Mouse (Mus musculus) heart, adult 2 months (tissue): ENCODE measurements around the gene Arl3. TPM values are rescaled to one million over a fixed set of nuclear protein-coding genes. Genes with fewer than 3 reads are reported as not detected.

Experiments
- DNase-seq, 2 experiments: peaks; one replicate each; pipeline ENCODE4 v3.0.0; 2021
- H3K27ac ChIP-seq: fragments of 200-600 bp; 2 replicates; pipeline ENCODE4 v1.8.1; 2022
- H3K27me3 ChIP-seq: fragments of 200-500 bp; 2 replicates; pipeline ENCODE4 v1.6.1; 2012; ENCODE audit warnings: mild to moderate bottlenecking, low read length, inconsistent platforms, mixed read lengths; ENCODE audit not compliant: control insufficient read depth, insufficient read depth
- H3K36me3 ChIP-seq: fragments of 200-500 bp; 2 replicates; pipeline ENCODE4 v1.6.1; 2012; ENCODE audit warnings: low read length, inconsistent platforms; ENCODE audit not compliant: control insufficient read depth, insufficient read depth
- H3K4me1 ChIP-seq: fragments of 200-500 bp; 2 replicates; pipeline ENCODE4 v1.6.1; 2011; ENCODE audit warnings: low read length; ENCODE audit not compliant: control insufficient read depth, insufficient read depth
- H3K4me3 ChIP-seq: fragments of 200-600 bp; 2 replicates; pipeline ENCODE4 v1.8.1; 2022
- H3K79me2 ChIP-seq: fragments of 200-500 bp; replicated peaks from 2 replicates; pipeline ENCODE4 v1.6.1; 2012; ENCODE audit warnings: mild to moderate bottlenecking, inconsistent platforms, low read length, moderate library complexity, mixed read lengths; ENCODE audit not compliant: control insufficient read depth, insufficient read depth
- H3K9ac ChIP-seq: fragments of 200-500 bp; 2 replicates; pipeline ENCODE4 v1.6.1; 2012; ENCODE audit warnings: low read depth, mild to moderate bottlenecking, control low read depth, inconsistent platforms, low read length, mixed read lengths
- CTCF ChIP-seq: fragments of 200-600 bp; IDR thresholded peaks from 2 replicates; pipeline ENCODE4 v1.8.1; 2022; ENCODE audit warnings: antibody characterized with exemption, mild to moderate bottlenecking, moderate library complexity
- EP300 ChIP-seq: fragments of 200-500 bp; IDR thresholded peaks from 2 replicates; pipeline ENCODE4 v1.6.1; 2011; ENCODE audit warnings: low read depth, low read length, control low read depth; ENCODE audit not compliant: insufficient read depth
- POLR2A ChIP-seq: fragments of 200-500 bp; IDR thresholded peaks from 2 replicates; pipeline ENCODE4 v1.6.1; 2011; ENCODE audit warnings: mild to moderate bottlenecking, low read depth, low read length, control low read depth; ENCODE audit not compliant: insufficient read depth
- WGBS: fragments of 180-500 bp; shearing (Covaris S2); methylation state at CpG from one replicate; pipeline ENCODE4 v1.1.7; 2018; 5-methylcytosine and 5-hydroxymethylcytosine counted together
- intact Hi-C: fragments of 180-260 bp; cut with DNase I; formaldehyde crosslinking; loops from one replicate; pipeline ENCODE4 v1.15.1; 2025
- polyA plus RNA-seq: library from polyadenylated mRNA; depleted of rRNA; stranded (reverse); fragments of >200 nt; gene quantifications from 2 replicates; pipeline ENCODE4 v1.2.3, GENCODE M21; 2012
- total RNA-seq, 2 experiments: library from RNA; stranded (reverse); gene quantifications; 2 replicates each; pipeline ENCODE4 v1.2.3; 2021

The Arl3 gene
- total and polyA plus RNA-seq, 3 experiments = 36.1 to 43.4 (median 38.3) TPM

GRCm38 (mm10) chr19:46511263-46511662, 61.7 kb downstream of the Arl3 start:
- Histone ChIP-seq H3K4me3 (no peak overlapping the region), H3K36me3 (peaks cover 47% of the 10 kb centered on the region), H3K9ac (no peak overlapping the region), H3K27ac (peak overlapping the region; percentile 44), H3K79me2 (peaks cover 16% of the 10 kb centered on the region), H3K27me3 (no peaks in the 10 kb centered on the region), H3K4me1 (peaks cover 43% of the 10 kb centered on the region)
- whole genome bisulfite sequencing = 31% methylated on average over 10 of the region's 10 CpGs
- peak; percentile 49; the same call in 1 of the 2 replicates for TF ChIP-seq EP300
- TF ChIP-seq CTCF = no peak
- TF ChIP-seq POLR2A = no peak
- intact Hi-C loops = no loop called here
- peak; percentile 56 to 76 for DNase-seq

GRCm38 (mm10) chr19:46510824-46511223, 62.2 kb downstream of the Arl3 start:
- Histone ChIP-seq H3K79me2 (peaks cover 16% of the 10 kb centered on the region), H3K9ac (no peak overlapping the region), H3K4me1 (peaks cover 46% of the 10 kb centered on the region), H3K27me3 (no peaks in the 10 kb centered on the region), H3K4me3 (no peak overlapping the region), H3K36me3 (peaks cover 48% of the 10 kb centered on the region), H3K27ac (peak overlapping the region; percentile 44)
- intact Hi-C loops = no loop called here
- DNase-seq = no peak
- peak; percentile 69 for TF ChIP-seq CTCF
- no peak for TF ChIP-seq POLR2A
- TF ChIP-seq EP300 = 0 out of 2 replicates have a peak, but pooled peaks have one; percentile 27
- 20% methylated on average over 3 of the region's 3 CpGs for WGBS

GRCm38 (mm10) chr19:46510401-46510800, 62.6 kb downstream of the Arl3 start:
- intact Hi-C loops = no loop called here
- H3K4me3 ChIP-seq = no peak overlapping the region
- H3K79me2 ChIP-seq = peaks cover 19% of the 10 kb centered on the region
- peaks cover 52% of the 10 kb centered on the region for H3K36me3 ChIP-seq
- WGBS = 11% methylated on average over 5 of the region's 5 CpGs
- H3K27ac ChIP-seq = peak overlapping the region; percentile 44
- no peak overlapping the region for H3K9ac ChIP-seq
- DNase-seq = no peak
- H3K4me1 ChIP-seq = peaks cover 49% of the 10 kb centered on the region
- no peak for TF ChIP-seq CTCF
- no peak for TF ChIP-seq EP300
- TF ChIP-seq POLR2A = no peak
- no peaks in the 10 kb centered on the region for H3K27me3 ChIP-seq

- Histone ChIP-seq H3K4me1 (peaks cover 55% of the 10 kb centered on the region), H3K27ac (peak overlapping the region; percentile 44), H3K4me3 (no peak overlapping the region), H3K27me3 (no peaks in the 10 kb centered on the region), H3K79me2 (peaks cover 19% of the 10 kb centered on the region), H3K9ac (no peak overlapping the region), H3K36me3 (peaks cover 57% of the 10 kb centered on the region)
- intact Hi-C loops = no loop called here
- no peak for TF ChIP-seq EP300
- no peak for TF ChIP-seq CTCF
- no peak for TF ChIP-seq POLR2A
- no peak for DNase-seq
- 51% methylated on average over 4 of the region's 4 CpGs for WGBS
Measured at GRCm38 (mm10) chr19:46509736-46510135, 63.3 kb downstream of the Arl3 start.

GRCm38 (mm10) chr19:46509202-46509601, 63.8 kb downstream of the Arl3 start:
- no peak for DNase-seq
- no peak overlapping the region for H3K4me3 ChIP-seq
- H3K79me2 ChIP-seq = peaks cover 19% of the 10 kb centered on the region
- 43% methylated on average over 3 of the region's 3 CpGs for WGBS
- intact Hi-C loops = no loop called here
- H3K36me3 ChIP-seq = peaks cover 59% of the 10 kb centered on the region
- peaks cover 56% of the 10 kb centered on the region for H3K4me1 ChIP-seq
- no peak overlapping the region for H3K9ac ChIP-seq
- no peaks in the 10 kb centered on the region for H3K27me3 ChIP-seq
- no peak for TF ChIP-seq CTCF
- no peak for TF ChIP-seq POLR2A
- no peak for TF ChIP-seq EP300
- H3K27ac ChIP-seq = peak overlapping the region; percentile 18; the same call in 1 of the 2 replicates

DNA sequence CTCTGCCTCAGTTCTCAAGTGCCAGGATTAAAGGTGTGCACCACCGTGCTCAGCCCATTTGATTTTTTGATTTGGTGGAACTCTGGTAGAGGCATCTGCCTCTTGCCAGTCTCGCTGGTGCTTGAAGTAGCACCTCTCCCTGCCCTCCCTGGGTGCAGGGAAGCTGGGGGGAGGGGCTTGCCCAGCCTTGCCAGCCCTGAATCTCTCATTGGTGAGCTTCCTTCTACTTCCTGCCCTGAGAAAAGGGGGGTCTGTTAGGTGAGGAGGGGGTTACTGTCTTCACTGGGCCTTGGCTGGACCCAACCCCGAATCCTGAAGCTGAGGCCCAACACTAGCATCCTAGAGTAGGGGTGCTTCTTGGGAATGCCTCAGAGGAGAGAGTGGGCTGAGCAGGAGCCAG, 64.3 kb downstream of the Arl3 start:
- no peaks in the 10 kb centered on the region for H3K27me3 ChIP-seq
- H3K9ac ChIP-seq = 0 out of 2 replicates have a peak overlapping the region, but pooled peaks have one; percentile 4
- WGBS = 53% methylated on average over 3 of the region's 3 CpGs
- TF ChIP-seq CTCF (no peak), POLR2A (no peak), EP300 (no peak)
- no peak for DNase-seq
- intact Hi-C loops = no loop called here
- peaks cover 56% of the 10 kb centered on the region for H3K4me1 ChIP-seq
- peaks cover 19% of the 10 kb centered on the region for H3K79me2 ChIP-seq
- H3K36me3 ChIP-seq = peaks cover 59% of the 10 kb centered on the region
- H3K4me3 ChIP-seq = no peak overlapping the region
- peak overlapping the region; percentile 18; the same call in 1 of the 2 replicates for H3K27ac ChIP-seq
